Mouse (Mus musculus) layer of hippocampus, adult 18-20 months (tissue): ENCODE measurements at regions not wholly inside any gene's neighbourhood (a gene's known extent, or its start where the extent isn't known, plus 50 kb on each side); places are given as distances from the start of the nearest gene placed in this dataset.
"Not testable (repeated sequence)": the region's sequence is repeated elsewhere in the genome, so short reads cannot be mapped to it uniquely, and the experiment has no call there.

Source experiments
- DNase-seq, 2 experiments: peaks; one replicate each; pipeline ENCODE4 v3.0.0; 2022; ENCODE audit warnings: low spot score in 2 of 2

DNA sequence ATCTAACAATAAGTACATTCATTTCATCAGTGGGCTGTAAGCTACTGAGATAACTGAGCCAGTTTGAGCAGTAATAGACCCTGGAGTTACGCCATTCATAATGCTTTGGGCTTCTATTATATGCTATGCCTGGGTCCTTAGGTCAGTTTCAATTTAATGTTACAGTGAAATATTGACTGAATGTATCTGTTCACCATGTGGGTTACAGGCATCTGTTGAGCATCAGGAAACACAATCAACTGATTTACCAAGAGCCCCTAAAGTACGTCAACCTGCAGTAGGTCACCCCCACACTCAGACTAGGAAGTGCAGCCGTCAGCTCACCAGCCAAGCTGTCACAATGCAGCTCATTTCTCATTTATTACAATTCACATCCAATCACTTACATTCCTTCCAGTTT lies 183.5 kb downstream of the Lyplal1 start:
- no peak for DNase-seq

DNA sequence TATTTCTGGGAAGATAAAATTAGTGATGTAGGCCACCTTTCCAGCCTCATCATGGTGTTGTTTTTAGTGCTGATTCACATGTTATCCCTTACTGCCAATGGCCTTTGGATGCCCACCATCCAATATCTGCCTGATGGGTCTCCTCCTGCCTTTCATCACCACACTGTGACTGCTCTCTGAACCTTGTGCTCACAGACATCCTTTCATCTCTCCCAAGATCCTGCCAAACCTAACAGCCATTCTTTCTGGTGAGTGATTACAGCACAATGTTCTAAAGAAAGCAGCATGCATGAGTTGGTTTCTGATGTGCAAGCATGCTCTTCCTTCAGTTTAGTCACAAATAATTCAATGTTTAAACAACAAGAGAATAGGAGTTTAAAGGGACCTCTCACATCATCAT lies 180.1 kb downstream of the Lyplal1 start:
- no peak for DNase-seq

DNA sequence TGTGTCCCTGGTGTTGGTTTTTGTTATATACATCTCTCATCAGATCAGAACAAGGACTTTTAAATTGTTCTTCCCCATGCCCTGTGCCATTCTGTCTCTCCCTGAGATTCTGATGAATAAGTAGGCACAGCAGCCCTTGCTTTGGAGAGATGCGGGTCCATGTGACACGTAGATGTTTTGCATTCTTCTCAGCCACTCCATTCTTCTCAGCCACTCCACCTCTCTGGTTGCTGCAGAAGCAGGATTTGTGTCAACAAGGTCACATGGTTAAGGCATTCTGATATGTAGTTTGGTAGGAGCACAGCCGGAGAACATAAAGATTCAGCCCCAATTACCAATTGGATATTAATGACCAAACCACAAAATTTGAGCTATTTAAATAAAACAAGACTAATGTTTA lies 177.2 kb downstream of the Lyplal1 start:
- DNase-seq: no peak

GRCm38 (mm10) chr1:185940511-185940910 lies 176.6 kb downstream of the Lyplal1 start:
- DNase-seq: no peak

GRCm38 (mm10) chr1:185951163-185951562 lies 165.9 kb downstream of the Lyplal1 start:
- peak in 1 of 2 experiments; percentile 20 for DNase-seq

DNA sequence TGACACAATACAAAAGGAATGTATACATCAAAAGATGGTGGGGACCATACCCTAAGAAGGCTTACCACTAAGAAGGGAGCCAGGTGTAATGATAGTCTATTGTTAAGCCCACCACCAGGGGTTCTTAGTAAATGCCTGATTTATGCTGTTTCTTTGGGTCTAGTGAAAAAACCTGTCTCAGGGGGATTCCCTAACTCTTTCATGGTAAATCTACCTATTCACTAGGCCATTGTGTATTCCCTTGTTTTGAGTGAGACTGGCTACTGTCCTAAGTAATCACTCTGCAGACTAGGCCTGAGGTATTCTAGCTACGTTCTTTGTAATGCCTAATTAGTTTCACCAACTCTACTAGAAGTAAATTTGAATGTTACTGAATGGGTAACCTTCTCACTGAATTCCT lies 161.3 kb downstream of the Lyplal1 start:
- DNase-seq: not testable (repeated sequence)

GRCm38 (mm10) chr1:185957557-185957956 lies 159.6 kb downstream of the Lyplal1 start:
- no peak for DNase-seq

- no peak for DNase-seq
Observed at GRCm38 (mm10) chr1:185958276-185958675, 158.8 kb downstream of the Lyplal1 start.

- DNase-seq: no peak
Observed at GRCm38 (mm10) chr1:185962606-185963005, 154.5 kb downstream of the Lyplal1 start.

DNA sequence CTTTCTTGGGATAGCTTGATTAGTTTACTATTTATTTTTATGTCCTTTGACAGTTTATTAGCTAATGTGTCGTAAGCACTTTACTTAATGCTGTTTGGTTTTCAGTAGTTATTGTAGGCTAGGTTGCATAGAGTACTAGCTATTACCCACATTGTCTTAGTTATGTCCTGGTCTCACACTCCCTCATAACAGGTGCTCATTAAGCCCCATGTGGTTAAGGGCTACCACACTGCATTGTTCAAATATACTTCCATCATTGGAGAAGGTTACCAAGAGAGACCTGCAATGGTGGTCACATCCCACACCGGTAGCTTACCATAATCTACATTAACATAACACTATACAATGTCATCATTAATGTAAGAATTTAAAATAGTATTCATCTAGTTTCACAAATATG lies 153.3 kb downstream of the Lyplal1 start:
- no peak for DNase-seq

- no peak for DNase-seq
Observed at GRCm38 (mm10) chr1:185964426-185964825, 152.7 kb downstream of the Lyplal1 start.

GRCm38 (mm10) chr1:185967227-185967626 lies 149.9 kb downstream of the Lyplal1 start:
- DNase-seq: no peak

DNA sequence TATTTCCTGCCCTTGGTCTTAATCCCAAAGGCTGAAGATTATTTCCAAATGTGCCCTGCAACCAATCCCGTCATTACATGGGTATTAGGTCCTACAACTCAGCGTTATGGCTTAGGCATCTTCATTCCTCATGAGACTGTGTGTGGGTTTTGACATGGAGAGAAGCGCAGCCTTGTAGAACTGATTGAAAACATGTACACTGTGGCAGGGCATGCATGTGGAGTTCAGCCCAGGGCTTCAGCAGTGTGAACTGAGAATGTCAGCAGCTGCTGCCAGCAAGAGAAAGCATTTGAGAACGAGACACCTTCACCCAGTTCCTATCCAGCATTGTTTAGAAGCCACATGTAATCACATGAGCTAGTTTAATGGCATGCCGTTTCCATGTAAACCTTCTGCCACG lies 149.3 kb downstream of the Lyplal1 start:
- DNase-seq: no peak

- DNase-seq: no peak
Observed at GRCm38 (mm10) chr1:185968642-185969041, 148.5 kb downstream of the Lyplal1 start.

GRCm38 (mm10) chr1:185969231-185969630 lies 147.9 kb downstream of the Lyplal1 start:
- DNase-seq: no peak

- DNase-seq: no peak
Observed at GRCm38 (mm10) chr1:185977075-185977474, 140.0 kb downstream of the Lyplal1 start.

DNA sequence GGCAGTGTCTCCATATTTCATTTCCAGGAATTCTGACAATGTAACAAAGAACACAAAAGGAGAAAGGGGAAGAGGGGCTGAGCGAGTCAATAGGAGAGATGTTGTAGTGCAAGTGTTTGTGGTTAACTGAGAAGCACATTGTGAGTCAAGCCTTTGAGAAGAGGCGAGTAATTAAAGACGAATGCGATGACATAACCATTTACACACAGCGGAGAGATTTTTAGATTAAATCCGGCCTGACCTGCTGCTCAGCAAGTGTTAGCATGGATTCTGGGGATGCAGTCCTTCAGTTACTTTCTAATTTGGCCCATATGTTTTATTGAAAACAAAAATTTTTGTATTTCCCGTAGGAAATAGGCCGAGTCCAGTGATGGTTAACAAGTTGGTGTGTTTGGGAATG lies 127.7 kb downstream of the Lyplal1 start:
- DNase-seq: no peak

- DNase-seq: not testable (repeated sequence)
Observed at GRCm38 (mm10) chr1:186000066-186000465, 117.0 kb downstream of the Lyplal1 start.

DNA sequence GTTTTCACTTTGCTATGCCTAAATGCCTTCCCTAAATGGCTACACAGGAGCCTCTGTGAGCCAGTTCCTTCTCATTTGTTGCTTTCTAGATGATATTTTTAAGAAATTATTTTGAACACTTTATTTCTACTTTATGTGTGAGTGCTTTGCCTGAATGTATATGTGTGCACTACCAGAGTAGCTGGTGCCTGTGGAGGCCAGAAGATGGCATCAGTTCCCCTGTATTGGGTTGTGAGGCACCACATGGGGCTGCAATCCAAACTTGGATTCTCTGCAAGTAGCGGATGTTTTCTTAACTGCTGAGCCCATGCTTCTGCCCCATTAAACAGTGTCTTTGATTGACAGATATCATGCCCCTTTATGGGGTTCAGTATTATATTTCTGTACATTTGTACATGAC lies 103.7 kb downstream of the Lyplal1 start:
- DNase-seq: no peak

DNA sequence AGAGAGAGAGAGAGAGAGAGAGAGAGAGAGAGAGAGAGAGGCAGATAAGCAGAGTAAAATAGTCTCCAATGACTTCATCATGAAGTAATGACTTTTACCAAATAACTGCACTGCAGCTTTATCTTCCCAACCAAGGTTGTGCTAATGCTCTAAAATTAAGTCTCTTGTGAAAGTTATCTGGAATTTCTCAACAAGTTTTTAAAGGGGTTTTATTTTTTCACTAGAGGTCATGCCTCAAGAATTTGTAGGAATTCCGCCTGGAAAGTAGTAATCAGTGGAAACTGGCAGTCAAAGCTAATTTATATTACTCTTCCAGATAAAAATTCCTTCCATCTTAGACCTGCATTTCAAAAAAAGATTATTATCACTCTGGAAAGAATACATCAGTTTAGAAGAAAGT lies 102.9 kb downstream of the Lyplal1 start:
- no peak for DNase-seq

DNA sequence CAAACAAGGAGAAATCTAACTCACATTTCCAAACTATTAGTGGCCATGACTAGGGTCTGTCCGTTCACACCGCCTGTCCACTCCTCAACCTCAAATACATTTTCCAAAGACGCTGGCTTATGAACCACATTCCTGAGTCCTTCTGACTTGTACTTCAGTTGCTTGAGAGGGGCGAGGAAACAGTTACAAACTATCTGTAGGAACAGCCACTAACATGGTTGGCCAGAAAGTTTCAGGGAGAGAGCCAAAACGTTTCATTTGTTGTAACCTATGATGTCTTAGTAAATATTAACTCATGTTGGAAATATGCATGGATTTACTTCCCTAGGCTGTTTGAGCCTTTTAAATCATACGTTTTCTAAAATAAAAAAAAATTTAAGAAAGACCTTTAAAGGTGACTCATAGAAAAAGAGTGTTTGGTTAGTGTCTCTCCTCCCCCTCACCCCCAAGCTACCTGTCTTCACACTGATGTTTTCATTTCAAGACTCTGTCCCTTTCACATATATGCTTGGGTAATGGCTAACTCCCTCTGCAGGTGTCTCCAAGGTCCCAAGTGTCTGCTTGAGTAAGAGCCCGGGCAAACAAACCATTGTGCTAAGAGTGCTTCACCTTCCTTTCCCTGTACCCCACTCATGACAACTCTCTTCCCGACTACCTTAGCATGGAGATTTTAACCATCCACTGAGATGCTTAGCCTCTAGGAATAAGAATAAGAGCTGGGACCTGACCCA lies 101.1 kb downstream of the Lyplal1 start:
- no peak for DNase-seq

DNA sequence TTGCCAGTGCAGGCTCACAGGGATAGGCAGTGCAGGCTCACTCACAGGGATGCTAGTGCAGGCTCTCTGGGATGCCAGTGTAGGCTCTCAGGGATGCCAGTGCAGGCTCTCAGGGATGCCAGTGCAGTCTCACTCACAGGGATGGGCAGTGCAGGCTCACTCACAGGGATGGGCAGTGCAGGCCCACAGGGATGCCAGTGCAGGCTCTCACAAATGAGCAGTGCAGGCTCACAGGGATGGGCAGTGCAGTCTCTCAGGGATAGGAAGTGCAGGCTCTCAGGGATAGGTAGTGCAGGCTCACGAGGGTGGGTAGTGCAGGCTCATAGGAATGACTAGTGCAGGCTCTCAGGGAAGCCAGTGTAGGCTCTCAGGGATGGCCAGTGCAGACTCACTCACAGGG lies 99.6 kb downstream of the Lyplal1 start:
- no peak for DNase-seq

GRCm38 (mm10) chr1:186019511-186019910 lies 97.6 kb downstream of the Lyplal1 start:
- no peak for DNase-seq

DNA sequence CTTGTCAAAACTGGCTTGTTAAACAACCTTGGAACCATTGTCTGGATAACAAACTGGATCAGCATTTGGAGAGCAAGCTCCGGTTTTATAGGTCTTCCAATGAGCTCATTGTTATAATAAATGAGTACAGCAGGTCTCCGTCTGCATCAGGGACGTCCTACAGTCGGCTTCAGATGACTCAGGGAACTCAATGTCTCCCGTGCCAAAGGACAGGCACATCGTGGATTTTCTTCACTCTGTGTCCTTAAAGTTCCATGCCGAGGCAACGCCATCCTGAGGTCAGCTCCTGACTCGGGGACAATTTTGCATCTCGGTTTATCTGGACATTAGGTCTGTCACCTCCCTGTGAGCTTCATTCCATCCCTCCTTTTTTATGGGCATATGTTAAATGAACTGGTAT lies 85.2 kb downstream of the Lyplal1 start:
- DNase-seq: no peak
